Mouse (Mus musculus) heart, postnatal 0 days (tissue): ENCODE data around the gene Ltc4s.

Experiments used
- CTCF ChIP-seq: IDR thresholded peaks from 2 replicates; pipeline ENCODE4 v1.5.1; 2016; ENCODE audit warnings: antibody characterized with exemption, control low read depth, low read depth
- EP300 ChIP-seq: IDR thresholded peaks from 2 replicates; pipeline ENCODE4 v1.6.1; 2016; ENCODE audit warnings: antibody characterized with exemption, low read depth

GRCm38 (mm10) chr11:50280053-50280452 lies 41.6 kb upstream of the Ltc4s start:
- TF ChIP-seq CTCF: no peak
- TF ChIP-seq EP300: no peak
